Mouse (Mus musculus) ES-E14 (cell line): ENCODE results near the gene Ccdc97. TPM values are rescaled to one million over a fixed set of nuclear protein-coding genes. Genes with fewer than 3 reads are reported as not detected.

Experiments used
- DNase-seq: peaks from one replicate; pipeline ENCODE4 v3.0.0-alpha.2; 2013; ENCODE audit warnings: low read depth, low spot score
- H3K27ac ChIP-seq: 2 replicates; pipeline ENCODE4 v1.5.1; 2012; ENCODE audit warnings: low read depth, mild to moderate bottlenecking, low read length, moderate library complexity, mixed read lengths; ENCODE audit not compliant: poor library complexity, insufficient read depth, severe bottlenecking
- H3K36me3 ChIP-seq: 2 replicates; pipeline ENCODE4 v1.6.1; 2012; ENCODE audit warnings: mild to moderate bottlenecking, low read length, moderate library complexity, mixed read lengths; ENCODE audit not compliant: control insufficient read depth, poor library complexity, insufficient read depth, severe bottlenecking
- H3K4me1 ChIP-seq, 2 experiments: fragments of 150-350 bp in 1 of 2; sonication (generic) in 1 of 2; 2 replicates each; pipeline ENCODE4 v1.6.1; 2012; ENCODE audit warnings: low read length in 2 of 2, mild to moderate bottlenecking in 1 of 2, mixed read lengths in 1 of 2; ENCODE audit not compliant: control insufficient read depth in 2 of 2, insufficient read depth in 2 of 2, poor library complexity in 1 of 2
- H3K4me3 ChIP-seq, 2 experiments: fragments of 150-350 bp in 1 of 2; sonication (generic) in 1 of 2; 2 replicates each; pipeline ENCODE4 v1.5.1; 2012; ENCODE audit warnings: low read length in 2 of 2, low read depth in 1 of 2, mild to moderate bottlenecking in 1 of 2, mixed read lengths in 1 of 2; ENCODE audit not compliant: insufficient read depth in 1 of 2, poor library complexity in 1 of 2, severe bottlenecking in 1 of 2
- H3K9ac ChIP-seq: 2 replicates; pipeline ENCODE4 v1.6.1; 2012; ENCODE audit warnings: low read depth, mild to moderate bottlenecking, low read length, mixed read lengths; ENCODE audit not compliant: poor library complexity, insufficient read depth, severe bottlenecking
- H3K9me3 ChIP-seq: fragments of 150-350 bp; sonication (generic); 2 replicates; pipeline ENCODE4 v1.6.1; 2012; ENCODE audit warnings: low read depth, mild to moderate bottlenecking, low read length; ENCODE audit not compliant: control insufficient read depth, insufficient read depth
- CHD2 ChIP-seq: IDR thresholded peaks from 2 replicates; pipeline ENCODE4 v1.6.1; 2014; ENCODE audit warnings: mild to moderate bottlenecking, low read depth, low read length, inconsistent platforms
- HCFC1 ChIP-seq: IDR thresholded peaks from 2 replicates; pipeline ENCODE4 v1.6.1; 2012; ENCODE audit warnings: low read length, inconsistent platforms, borderline replicate concordance; ENCODE audit not compliant: insufficient read depth
- MAFK ChIP-seq: IDR thresholded peaks from 2 replicates; pipeline ENCODE4 v1.6.1; 2014; ENCODE audit warnings: mild to moderate bottlenecking, low read depth, low read length, inconsistent platforms; ENCODE audit not compliant: insufficient read depth
- ZC3H11A ChIP-seq: IDR thresholded peaks from 2 replicates; pipeline ENCODE4 v1.6.1; 2012; ENCODE audit warnings: low read depth, mild to moderate bottlenecking, inconsistent platforms, low read length, borderline replicate concordance
- ZNF384 ChIP-seq: IDR thresholded peaks from 2 replicates; pipeline ENCODE4 v1.6.1; 2012; ENCODE audit warnings: low read depth, low read length, inconsistent platforms
- in situ Hi-C, 2 experiments: fragments of 600-800 bp; cut with MboI; formaldehyde crosslinking; loops; one replicate each; pipeline ENCODE4 v1.15.1; 2025; ENCODE audit warnings: low sequenced_read_pairs in 2 of 2, inconsistent platforms in 1 of 2; ENCODE audit not compliant: unreplicated experiment in 2 of 2
- total RNA-seq: library from RNA; depleted of rRNA; stranded (reverse); fragments of 300-350 nt; gene quantifications from 2 replicates; pipeline ENCODE4 v1.2.3, GENCODE M21; 2012

The Ccdc97 gene
- total RNA-seq, 1 experiment, result 21.7 TPM

- Histone ChIP-seq H3K4me1 (peaks cover 0 to 3% of the 10 kb centered on the region in 2 experiments; a peak in 1 of 4 replicates), H3K9me3 (no peaks in the 10 kb centered on the region), H3K4me3 (no peak overlapping the region), H3K27ac (no peak overlapping the region), H3K36me3 (peaks cover 43% of the 10 kb centered on the region), H3K9ac (no peak overlapping the region)
- in situ Hi-C loops, result no loop called here
- no peak for DNase-seq
- TF ChIP-seq ZC3H11A, result no peak
- TF ChIP-seq CHD2, result no peak
- no peak for TF ChIP-seq MAFK
- TF ChIP-seq HCFC1, result no peak
- no peak for TF ChIP-seq ZNF384
These were observed 1.9 kb upstream of the Ccdc97 start for GRCm38 (mm10) chr7:25720760-25721159.

DNA sequence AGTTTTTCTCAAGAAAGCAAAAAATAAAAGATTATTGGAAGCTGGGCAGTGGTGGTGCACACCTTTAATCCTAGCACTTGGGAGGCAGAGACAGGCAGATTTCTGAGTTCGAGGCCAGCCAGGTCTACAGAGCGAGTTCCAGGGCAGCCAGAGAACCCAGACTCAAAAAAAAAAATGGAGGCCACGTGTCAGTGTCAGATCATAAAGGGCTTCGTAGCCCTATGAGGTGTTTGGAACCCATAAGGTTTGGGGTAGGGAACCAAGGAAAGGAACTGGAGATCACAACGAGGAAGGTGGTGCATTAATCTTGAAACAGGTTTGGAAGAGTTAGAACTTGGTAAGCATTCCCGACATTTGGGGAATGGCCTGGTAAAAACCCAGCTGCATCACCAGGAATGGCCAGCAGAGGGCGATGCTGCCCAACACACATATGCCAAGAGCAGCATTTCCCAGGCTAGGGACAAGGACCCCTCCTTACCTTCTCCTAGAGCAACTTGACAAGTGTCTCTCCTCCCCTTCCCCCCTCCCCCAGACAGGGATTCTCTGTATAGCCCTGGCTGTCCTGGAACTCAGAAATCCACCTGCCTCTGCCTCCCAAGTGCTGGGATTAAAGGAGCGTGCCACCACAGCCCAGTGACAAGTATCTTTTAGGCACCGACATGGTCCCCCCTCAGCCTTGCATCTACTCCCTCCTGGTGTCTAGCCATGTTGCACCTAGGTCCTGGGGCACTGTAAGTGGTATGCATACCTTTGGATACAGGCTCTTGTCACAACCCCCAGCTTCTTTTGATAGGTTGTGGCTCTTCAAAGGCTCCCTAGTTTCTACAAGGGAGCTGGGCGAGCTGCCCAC is 1.1 kb upstream of the Ccdc97 start:
- H3K4me1 ChIP-seq, result peaks cover 0 to 3% of the 10 kb centered on the region in 2 experiments; a peak in 1 of 4 replicates
- no peaks in the 10 kb centered on the region for H3K9me3 ChIP-seq
- peak overlapping the region; percentile 40; the same call in 1 of the 2 replicates for H3K9ac ChIP-seq
- peak; percentile 75 for DNase-seq
- TF ChIP-seq HCFC1 (no peak), ZNF384 (no peak), MAFK (peak; percentile 26; the same call in 1 of the 2 replicates), ZC3H11A (peak; percentile 19; the same call in 1 of the 2 replicates), CHD2 (no peak)
- H3K27ac ChIP-seq, result no peak overlapping the region
- peaks cover 47% of the 10 kb centered on the region for H3K36me3 ChIP-seq
- H3K4me3 ChIP-seq, result no peak overlapping the region
- in situ Hi-C loops, result no loop called here

GRCm38 (mm10) chr7:25717478-25717877 is 1.4 kb downstream of the Ccdc97 start:
- peaks cover 44% of the 10 kb centered on the region for H3K36me3 ChIP-seq
- H3K4me3 ChIP-seq, result no peak overlapping the region
- no peak overlapping the region for H3K9ac ChIP-seq
- TF ChIP-seq HCFC1 (no peak), ZC3H11A (no peak), ZNF384 (no peak), MAFK (no peak), CHD2 (no peak)
- no peak for DNase-seq
- no peak overlapping the region for H3K27ac ChIP-seq
- in situ Hi-C loops, result no loop called here
- no peaks in the 10 kb centered on the region for H3K9me3 ChIP-seq
- peaks cover 0 to 3% of the 10 kb centered on the region in 2 experiments; a peak in 1 of 4 replicates for H3K4me1 ChIP-seq

- DNase-seq, result no peak
- TF ChIP-seq HCFC1 (no peak), ZNF384 (no peak), ZC3H11A (no peak), CHD2 (no peak), MAFK (no peak)
- no peak overlapping the region for H3K27ac ChIP-seq
- H3K9me3 ChIP-seq, result no peaks in the 10 kb centered on the region
- no peak overlapping the region; a peak in 1 of 4 replicates for H3K4me3 ChIP-seq
- H3K4me1 ChIP-seq, result peaks cover 3 to 5% of the 10 kb centered on the region in 2 experiments; a peak in 1 of 4 replicates
- H3K36me3 ChIP-seq, result peaks cover 39% of the 10 kb centered on the region
- in situ Hi-C loops, result no loop called here
- H3K9ac ChIP-seq, result no peak overlapping the region
These were observed 3.1 kb downstream of the Ccdc97 start for GRCm38 (mm10) chr7:25715731-25716271.
